Mouse (Mus musculus) forebrain, embryonic 15.5 days (tissue): ENCODE results near the gene Zfp626. TPM values are rescaled to one million over a fixed set of nuclear protein-coding genes. Genes with fewer than 3 reads are reported as not detected.
"Not testable (repeated sequence)": the region's sequence is repeated elsewhere in the genome, so short reads cannot be mapped to it uniquely, and the experiment has no call there.

Experiments used
- ATAC-seq: fragments of 200-750 bp; cut with Nextera tagmentation; replicated peaks from 2 replicates; pipeline ENCODE4 v1.8.0; 2017; ENCODE audit warnings: mild to moderate bottlenecking, moderate TSS enrichment, moderate library complexity
- H3K27ac ChIP-seq: fragments of 300-500 bp; sonication (generic); replicated peaks from 2 replicates; pipeline ENCODE4 v1.5.1; 2015; ENCODE audit warnings: mild to moderate bottlenecking, inconsistent platforms
- H3K27me3 ChIP-seq: fragments of 300-500 bp; sonication (generic); 2 replicates; pipeline ENCODE4 v1.6.1; 2015; ENCODE audit warnings: inconsistent platforms
- H3K36me3 ChIP-seq: fragments of 300-500 bp; sonication (generic); 2 replicates; pipeline ENCODE4 v1.6.1; 2015; ENCODE audit warnings: mild to moderate bottlenecking, inconsistent platforms
- H3K4me1 ChIP-seq: fragments of 300-500 bp; sonication (generic); 2 replicates; pipeline ENCODE4 v1.6.1; 2015; ENCODE audit warnings: inconsistent platforms
- H3K4me2 ChIP-seq: fragments of 300-500 bp; sonication (generic); replicated peaks from 2 replicates; pipeline ENCODE4 v1.6.1; 2015; ENCODE audit warnings: mild to moderate bottlenecking, inconsistent platforms
- H3K4me3 ChIP-seq: fragments of 300-500 bp; sonication (generic); 2 replicates; pipeline ENCODE4 v1.5.1; 2015; ENCODE audit warnings: mild to moderate bottlenecking, inconsistent platforms
- H3K9ac ChIP-seq: fragments of 300-500 bp; sonication (generic); replicated peaks from 2 replicates; pipeline ENCODE4 v1.6.1; 2015; ENCODE audit warnings: mild to moderate bottlenecking, inconsistent platforms
- H3K9me3 ChIP-seq: fragments of 300-500 bp; sonication (generic); 2 replicates; pipeline ENCODE4 v1.6.1; 2016; ENCODE audit warnings: inconsistent platforms
- WGBS: fragments of 180-500 bp; shearing (Covaris S2); methylation state at CpG from one replicate; pipeline ENCODE4 v1.1.7; 2015; ENCODE audit warnings: mixed read lengths; 5-methylcytosine and 5-hydroxymethylcytosine counted together
- polyA plus RNA-seq: library from polyadenylated mRNA; unstranded; fragments of >200 nt; fragmentation: Nextera tagmentation; extraction: Ambion mirVana; gene quantifications from 2 replicates; pipeline ENCODE4 v1.2.1, GENCODE M21; 2015

Gene Zfp626
- polyA plus RNA-seq, 1 experiment from 2014 or later = 3.0 TPM

DNA sequence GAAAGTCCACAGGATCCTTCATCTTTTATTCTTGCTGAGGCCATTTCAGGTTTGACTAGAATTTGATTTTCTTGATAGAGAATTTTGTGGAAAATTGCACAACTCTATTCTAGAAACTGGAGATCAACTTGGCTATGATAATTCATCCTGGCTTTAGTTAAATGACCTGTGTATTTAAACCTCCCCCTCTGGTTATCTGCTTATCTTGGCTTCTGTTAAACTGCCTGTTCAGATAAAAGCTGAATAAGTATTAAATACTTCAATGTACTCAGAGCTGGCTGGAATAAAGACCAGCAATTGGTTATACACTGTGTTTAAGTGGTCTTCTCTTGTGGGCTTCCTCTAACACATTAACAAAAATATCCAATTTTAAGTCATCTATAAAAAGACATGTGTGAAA lies 15.6 kb downstream of the Zfp626 start:
- Histone ChIP-seq H3K9me3 (peaks cover 13% of the 10 kb centered on the region; the same call in 1 of the 2 replicates), H3K4me1 (no peaks in the 10 kb centered on the region), H3K4me3 (no peak overlapping the region), H3K4me2 (no peak overlapping the region), H3K9ac (no peak overlapping the region), H3K27me3 (no peaks in the 10 kb centered on the region), H3K27ac (no peak overlapping the region), H3K36me3 (peaks cover 34% of the 10 kb centered on the region)
- ATAC-seq = no peak

GRCm38 (mm10) chr7:27834131-27834530 lies 27.1 kb downstream of the Zfp626 start:
- no peak overlapping the region for H3K9ac ChIP-seq

DNA sequence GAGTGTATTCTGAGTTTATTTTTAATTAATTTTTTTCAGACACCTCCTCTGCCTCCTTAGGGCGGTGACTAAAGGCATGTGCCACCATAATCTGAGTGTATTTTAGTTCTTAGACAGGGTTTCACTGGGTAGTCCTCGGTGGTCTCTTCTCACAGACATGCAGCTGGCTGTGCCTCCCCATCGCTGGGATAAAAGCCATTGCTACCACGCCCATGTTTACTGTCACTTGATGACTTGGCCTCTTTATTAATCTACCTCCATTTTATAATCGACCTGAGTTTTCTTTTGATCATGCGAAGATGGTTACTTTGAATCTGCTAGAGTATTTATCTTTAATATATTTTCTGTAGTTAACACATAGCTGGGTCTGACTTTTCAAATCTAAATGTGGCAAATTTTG lies 30.9 kb downstream of the Zfp626 start:
- Histone ChIP-seq H3K36me3 (no peaks in the 10 kb centered on the region), H3K4me3 (peak overlapping the region; percentile 57), H3K4me2 (peak overlapping the region; percentile 66), H3K27me3 (no peaks in the 10 kb centered on the region), H3K9me3 (no peaks in the 10 kb centered on the region), H3K4me1 (peaks cover 17% of the 10 kb centered on the region), H3K9ac (peak overlapping the region; percentile 72), H3K27ac (peak overlapping the region; percentile 92)
- WGBS = 26% methylated on average over 6 of the region's 6 CpGs
- peak; percentile 56 for ATAC-seq

More at GRCm38 (mm10) chr7:27834131-27834530, 27.1 kb downstream of the Zfp626 start:
- Histone ChIP-seq H3K9me3 (no peaks in the 10 kb centered on the region), H3K36me3 (no peaks in the 10 kb centered on the region), H3K27ac (no peak overlapping the region), H3K4me3 (no peak overlapping the region), H3K4me1 (peaks cover 9% of the 10 kb centered on the region), H3K4me2 (no peak overlapping the region), H3K27me3 (no peaks in the 10 kb centered on the region)
- no peak for ATAC-seq
- WGBS = 90% methylated on average over 2 of the region's 2 CpGs

DNA sequence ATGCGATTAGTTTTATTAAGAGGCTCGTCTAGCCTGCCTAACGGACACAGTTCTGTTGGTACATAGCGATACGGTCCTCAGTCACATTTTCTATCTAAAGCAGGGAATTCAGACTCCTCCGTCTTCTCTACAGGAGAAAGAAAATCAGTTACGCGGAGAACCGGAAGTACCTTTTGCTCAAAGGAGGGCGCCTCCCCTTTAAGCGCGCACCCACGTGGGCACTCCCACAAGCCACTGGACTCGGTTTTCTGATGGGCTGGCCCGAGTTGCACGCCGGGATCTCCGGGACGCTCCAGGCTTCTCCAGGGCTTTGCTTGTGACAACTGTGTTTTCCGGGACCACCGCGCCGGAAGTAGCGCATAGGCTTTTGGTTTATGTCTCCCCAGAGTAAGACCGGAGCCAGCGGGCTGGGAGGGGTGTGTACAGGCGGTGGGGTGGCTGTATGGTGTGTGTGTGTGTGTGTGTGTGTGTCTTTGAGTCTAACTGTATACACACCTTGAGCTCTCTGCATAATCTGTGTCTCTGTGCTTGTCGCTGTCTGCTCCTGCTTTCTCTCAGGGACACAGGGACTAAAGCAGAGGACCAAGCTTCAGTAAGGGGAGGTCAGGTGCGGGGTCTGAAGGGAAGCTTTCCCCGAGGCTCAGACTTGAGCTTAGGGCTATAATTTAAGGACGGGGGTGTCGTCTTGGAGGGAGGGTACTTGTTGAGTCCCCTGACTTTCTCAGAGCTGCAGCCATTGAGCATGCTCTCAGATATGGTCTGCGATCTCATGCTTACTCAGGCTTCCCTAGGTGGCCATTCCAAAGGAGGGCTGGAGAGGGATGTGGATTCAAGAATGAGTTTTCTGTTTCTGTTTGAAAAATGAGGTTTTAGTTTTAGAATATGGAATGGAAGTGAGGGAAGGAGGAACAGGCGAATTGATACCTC lies 31.6 kb downstream of the Zfp626 start, which contains the start of gene Zfp59:
TSS of gene Zfp59 (plus strand) at position 285 of the 927 bp plus-strand sequence.
- peak within 1 kb of the TSS; percentile 72 for H3K9ac ChIP-seq
- H3K36me3 ChIP-seq = no peaks in the 10 kb centered on the region
- H3K4me1 ChIP-seq = peaks cover 17% of the 10 kb centered on the region
- ATAC-seq = peak; percentile 98
- WGBS = 4% methylated on average over 34 of the region's 34 CpGs
- no peaks in the 10 kb centered on the region for H3K27me3 ChIP-seq
- peak within 1 kb of the TSS; percentile 66 for H3K4me2 ChIP-seq
- H3K4me3 ChIP-seq = peak within 1 kb of the TSS; percentile 57
- peak within 1 kb of the TSS; percentile 92 for H3K27ac ChIP-seq
- no peaks in the 10 kb centered on the region for H3K9me3 ChIP-seq

DNA sequence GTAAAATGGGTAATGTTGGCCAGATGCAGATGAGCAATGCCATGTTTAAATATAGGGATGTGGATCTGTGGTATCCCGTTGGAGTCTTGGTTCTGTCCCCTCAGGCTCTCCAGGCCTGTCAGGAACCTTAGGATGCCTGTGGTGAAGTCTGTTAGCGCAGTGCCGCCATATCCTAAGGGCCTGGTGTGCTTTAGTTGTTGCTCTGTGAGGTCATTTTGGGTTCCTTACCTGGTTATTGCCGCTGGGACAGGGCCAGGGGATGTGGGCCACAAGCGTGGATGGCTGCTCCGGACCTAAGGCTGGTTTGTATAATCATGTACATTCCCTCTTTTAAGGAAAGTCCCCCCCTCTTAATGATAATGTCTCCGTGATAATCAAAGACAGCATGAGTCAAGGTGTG lies 32.6 kb downstream of the Zfp626 start:
- peaks cover 3% of the 10 kb centered on the region for H3K36me3 ChIP-seq
- no peak overlapping the region for H3K27ac ChIP-seq
- H3K4me1 ChIP-seq = peaks cover 17% of the 10 kb centered on the region
- no peaks in the 10 kb centered on the region for H3K9me3 ChIP-seq
- WGBS = 98% methylated on average over 7 of the region's 7 CpGs
- no peak for ATAC-seq
- H3K9ac ChIP-seq = no peak overlapping the region
- peak overlapping the region; percentile 66 for H3K4me2 ChIP-seq
- H3K4me3 ChIP-seq = no peak overlapping the region
- no peaks in the 10 kb centered on the region for H3K27me3 ChIP-seq

DNA sequence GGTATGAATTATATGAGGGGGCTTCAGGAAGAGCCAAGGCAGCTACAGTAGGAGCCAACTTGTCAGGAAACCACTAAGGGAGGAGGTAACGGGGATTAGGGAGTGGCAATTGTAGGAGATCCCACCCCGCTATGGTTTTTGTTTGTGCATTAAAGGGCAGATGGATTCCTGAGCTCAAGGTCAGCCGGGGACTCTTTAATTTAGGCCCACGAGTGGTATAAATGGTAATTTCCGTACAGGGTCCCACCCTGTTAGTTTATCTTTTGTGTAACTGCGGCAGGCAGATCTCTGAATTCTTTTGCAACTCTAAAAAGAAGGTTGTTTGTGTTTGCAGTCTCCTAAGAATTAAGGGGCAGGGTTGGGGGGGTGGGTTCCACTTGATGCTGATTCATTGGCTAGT lies 33.1 kb downstream of the Zfp626 start:
- Histone ChIP-seq H3K4me3 (no peak overlapping the region), H3K4me1 (peaks cover 17% of the 10 kb centered on the region), H3K36me3 (peaks cover 8% of the 10 kb centered on the region), H3K9ac (no peak overlapping the region), H3K9me3 (no peaks in the 10 kb centered on the region), H3K27me3 (no peaks in the 10 kb centered on the region), H3K4me2 (no peak overlapping the region), H3K27ac (no peak overlapping the region)
- WGBS = 77% methylated on average over 6 of the region's 6 CpGs
- no peak for ATAC-seq

- no peaks in the 10 kb centered on the region for H3K27me3 ChIP-seq
- H3K9ac ChIP-seq = no peak within 1 kb of the TSS
- H3K27ac ChIP-seq = no peak within 1 kb of the TSS
- no peak for ATAC-seq
- H3K4me3 ChIP-seq = no peak within 1 kb of the TSS
- H3K36me3 ChIP-seq = peaks cover 30% of the 10 kb centered on the region
- no peak within 1 kb of the TSS for H3K4me2 ChIP-seq
- WGBS = 100% methylated on average over 1 of the region's 1 CpGs
- no peaks in the 10 kb centered on the region for H3K9me3 ChIP-seq
- peaks cover 12% of the 10 kb centered on the region for H3K4me1 ChIP-seq
These were observed 50.2 kb downstream of the Zfp626 start, which contains the start of gene Zfp607a for GRCm38 (mm10) chr7:27857227-27857626. TSS of gene Zfp607a (plus strand) at chr7:27857527.

GRCm38 (mm10) chr7:27859301-27860251 lies 52.6 kb downstream of the Zfp626 start:
- H3K27me3 ChIP-seq = no peaks in the 10 kb centered on the region
- peaks cover 16% of the 10 kb centered on the region for H3K36me3 ChIP-seq
- ATAC-seq = no peak
- no peaks in the 10 kb centered on the region for H3K9me3 ChIP-seq
- peak overlapping the region; percentile 59; the same call in 1 of the 2 replicates for H3K9ac ChIP-seq
- H3K4me3 ChIP-seq = peak overlapping the region; percentile 52
- H3K27ac ChIP-seq = 0 out of 2 replicates have a peak overlapping the region, but pooled peaks have one; percentile 36
- WGBS = 23% methylated on average over 10 of the region's 10 CpGs
- H3K4me1 ChIP-seq = peaks cover 12% of the 10 kb centered on the region
- H3K4me2 ChIP-seq = peak overlapping the region; percentile 56

DNA sequence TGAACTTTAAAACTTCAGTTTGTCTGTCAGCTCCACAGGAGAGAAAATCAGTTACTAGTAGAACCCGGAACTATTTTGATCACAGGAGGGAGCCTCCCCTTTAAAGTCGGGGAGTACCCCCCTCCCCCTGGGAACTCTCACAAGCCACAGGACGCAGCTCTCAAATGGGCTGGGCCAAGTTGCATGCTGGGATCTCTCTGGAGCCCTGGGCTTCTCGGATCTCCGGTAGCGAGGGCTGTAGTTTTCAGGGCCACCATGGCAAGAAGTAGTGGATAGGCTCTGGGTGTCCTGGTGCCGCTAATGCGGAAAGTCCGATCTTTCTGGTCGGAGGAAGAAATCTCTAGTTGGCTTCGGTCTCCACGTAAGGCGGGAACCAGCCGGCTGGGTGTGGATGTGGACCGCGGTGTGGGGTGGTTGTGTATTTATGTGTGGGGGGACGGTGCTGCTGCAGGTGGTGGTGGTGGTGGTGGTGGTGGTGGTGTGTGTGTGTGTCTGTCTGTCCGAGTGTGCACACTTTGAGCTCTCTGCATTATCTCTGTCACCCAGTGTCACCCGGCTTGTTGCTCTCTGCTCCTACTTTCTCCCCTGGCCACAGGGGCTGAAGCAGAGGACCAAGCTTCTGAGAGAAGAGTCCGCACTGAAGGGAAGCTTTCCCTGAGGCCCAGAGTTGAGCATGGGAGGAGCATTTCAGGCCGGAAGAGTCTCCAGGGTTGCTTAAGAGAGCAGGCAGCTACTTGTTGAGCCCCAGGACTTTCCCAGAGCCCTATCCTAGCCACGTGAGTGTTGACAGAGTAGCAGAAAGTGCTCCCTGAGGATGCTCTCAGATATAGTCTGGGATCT lies 53.6 kb downstream of the Zfp626 start:
- H3K36me3 ChIP-seq = peaks cover 12% of the 10 kb centered on the region
- WGBS = under 1% methylated on average over 22 of the region's 22 CpGs
- ATAC-seq = peak; percentile 85
- H3K4me1 ChIP-seq = peaks cover 12% of the 10 kb centered on the region
- peak overlapping the region; percentile 59 for H3K9ac ChIP-seq
- H3K27ac ChIP-seq = peak overlapping the region; percentile 36; the same call in 1 of the 2 replicates
- H3K4me3 ChIP-seq = peak overlapping the region; percentile 52
- no peaks in the 10 kb centered on the region for H3K9me3 ChIP-seq
- peak overlapping the region; percentile 56 for H3K4me2 ChIP-seq
- H3K27me3 ChIP-seq = no peaks in the 10 kb centered on the region

DNA sequence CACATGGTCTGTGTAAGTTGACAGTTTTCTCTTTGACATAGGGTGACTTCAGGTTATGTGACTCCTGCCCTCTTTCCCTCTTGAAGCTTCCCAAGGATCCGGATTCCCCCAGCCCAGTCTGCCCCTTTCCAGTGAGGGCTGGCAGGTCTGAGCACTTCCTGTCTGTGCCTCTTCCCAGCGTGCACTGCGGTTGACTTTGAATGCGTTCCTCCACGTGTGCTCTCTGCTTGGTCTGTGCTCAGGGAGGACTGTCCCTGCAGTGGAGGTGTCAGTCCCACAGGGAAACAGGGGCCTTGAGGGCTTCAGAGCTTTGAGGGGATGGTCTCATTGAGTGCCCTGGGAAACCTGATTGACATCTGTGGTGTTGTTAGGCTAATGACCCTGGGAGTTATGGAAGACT lies 55.6 kb downstream of the Zfp626 start:
- not testable (repeated sequence) for H3K4me3 ChIP-seq, H3K27me3 ChIP-seq, ATAC-seq, H3K4me2 ChIP-seq, H3K9ac ChIP-seq, H3K36me3 ChIP-seq, H3K27ac ChIP-seq, H3K9me3 ChIP-seq
- H3K4me1 ChIP-seq = peaks cover 12% of the 10 kb centered on the region
- WGBS = 85% methylated on average over 5 of the region's 5 CpGs
